Mouse (Mus musculus) midbrain, embryonic 13.5 days (tissue): Measurements from ENCODE around the gene R3hdml. TPM values are rescaled to one million over a fixed set of nuclear protein-coding genes. Genes with fewer than 3 reads are reported as not detected.

Experiments used
- ATAC-seq: fragments of 200-750 bp; cut with Nextera tagmentation; 2 replicates; pipeline ENCODE4 v1.8.0; 2017; ENCODE audit warnings: mild to moderate bottlenecking, moderate TSS enrichment, moderate library complexity
- H3K27ac ChIP-seq: fragments of 300-500 bp; sonication (generic); 2 replicates; pipeline ENCODE4 v1.5.1; 2015; ENCODE audit warnings: inconsistent platforms, mild to moderate bottlenecking, moderate library complexity
- H3K27me3 ChIP-seq: fragments of 300-500 bp; sonication (generic); 2 replicates; pipeline ENCODE4 v1.6.1; 2015; ENCODE audit warnings: mild to moderate bottlenecking, inconsistent platforms
- H3K36me3 ChIP-seq: fragments of 300-500 bp; sonication (generic); 2 replicates; pipeline ENCODE4 v1.6.1; 2015; ENCODE audit warnings: mild to moderate bottlenecking, inconsistent platforms
- H3K4me1 ChIP-seq: fragments of 300-500 bp; sonication (generic); replicated peaks from 2 replicates; pipeline ENCODE4 v1.6.1; 2015; ENCODE audit warnings: inconsistent platforms
- H3K4me2 ChIP-seq: fragments of 300-500 bp; sonication (generic); replicated peaks from 2 replicates; pipeline ENCODE4 v1.6.1; 2015; ENCODE audit warnings: moderate library complexity, mild to moderate bottlenecking, inconsistent platforms
- H3K4me3 ChIP-seq: fragments of 300-500 bp; sonication (generic); replicated peaks from 2 replicates; pipeline ENCODE4 v1.5.1; 2015; ENCODE audit warnings: mild to moderate bottlenecking, inconsistent platforms
- H3K9ac ChIP-seq: fragments of 300-500 bp; sonication (generic); replicated peaks from 2 replicates; pipeline ENCODE4 v1.6.1; 2015; ENCODE audit warnings: mild to moderate bottlenecking, inconsistent platforms
- H3K9me3 ChIP-seq: fragments of 300-500 bp; sonication (generic); 2 replicates; pipeline ENCODE4 v1.6.1; 2016; ENCODE audit warnings: mild to moderate bottlenecking, inconsistent platforms
- WGBS: fragments of 180-500 bp; shearing (Covaris S2); methylation state at CpG from one replicate; pipeline ENCODE4 v1.1.7; 2015; 5-methylcytosine and 5-hydroxymethylcytosine counted together
- polyA plus RNA-seq: library from polyadenylated mRNA; unstranded; fragments of >200 nt; fragmentation: Nextera tagmentation; extraction: Ambion mirVana; gene quantifications from 2 replicates; pipeline ENCODE4 v1.2.1, GENCODE M21; 2015

Gene R3hdml
- polyA plus RNA-seq, 1 experiment from 2014 or later, result not detected

GRCm38 (mm10) chr2:163542674-163543073, 50.6 kb downstream of the R3hdml start:
- no peak for ATAC-seq
- WGBS, result 90% methylated on average over 10 of the region's 10 CpGs
- no peak overlapping the region for H3K4me2 ChIP-seq

GRCm38 (mm10) chr2:163546623-163547318, 54.7 kb downstream of the R3hdml start:
- H3K4me1 ChIP-seq, result no peaks in the 10 kb centered on the region
- WGBS, result 83% methylated on average over 14 of the region's 14 CpGs
- no peak overlapping the region for H3K4me2 ChIP-seq
- H3K36me3 ChIP-seq, result no peaks in the 10 kb centered on the region
- no peak overlapping the region for H3K4me3 ChIP-seq
- no peak for ATAC-seq
- no peaks in the 10 kb centered on the region for H3K27me3 ChIP-seq
- H3K27ac ChIP-seq, result no peak overlapping the region
- no peak overlapping the region for H3K9ac ChIP-seq
- H3K9me3 ChIP-seq, result no peaks in the 10 kb centered on the region

More at GRCm38 (mm10) chr2:163542674-163543073, 50.6 kb downstream of the R3hdml start:
- H3K9ac ChIP-seq, result no peak overlapping the region
- no peaks in the 10 kb centered on the region for H3K27me3 ChIP-seq
- H3K27ac ChIP-seq, result no peak overlapping the region
- H3K4me1 ChIP-seq, result no peaks in the 10 kb centered on the region
- H3K9me3 ChIP-seq, result no peaks in the 10 kb centered on the region
- no peak overlapping the region for H3K4me3 ChIP-seq
- no peaks in the 10 kb centered on the region for H3K36me3 ChIP-seq

GRCm38 (mm10) chr2:163548822-163549221, 56.7 kb downstream of the R3hdml start:
- Histone ChIP-seq H3K9me3 (no peaks in the 10 kb centered on the region), H3K27ac (no peak overlapping the region), H3K9ac (no peak overlapping the region), H3K4me2 (no peak overlapping the region), H3K27me3 (no peaks in the 10 kb centered on the region), H3K36me3 (no peaks in the 10 kb centered on the region), H3K4me3 (no peak overlapping the region), H3K4me1 (no peaks in the 10 kb centered on the region)
- no peak for ATAC-seq
- WGBS, result 82% methylated on average over 6 of the region's 6 CpGs

- no peak overlapping the region for H3K27ac ChIP-seq
- H3K4me3 ChIP-seq, result no peak overlapping the region
- no peak overlapping the region for H3K9ac ChIP-seq
- no peaks in the 10 kb centered on the region for H3K9me3 ChIP-seq
- H3K4me2 ChIP-seq, result no peak overlapping the region
- no peaks in the 10 kb centered on the region for H3K4me1 ChIP-seq
- no peaks in the 10 kb centered on the region for H3K36me3 ChIP-seq
- 42% methylated on average over 6 of the region's 6 CpGs for WGBS
- no peak for ATAC-seq
- H3K27me3 ChIP-seq, result no peaks in the 10 kb centered on the region
These were observed 57.7 kb downstream of the R3hdml start for GRCm38 (mm10) chr2:163549786-163550185.

Other genes with a start within 250 kb of the R3hdml start
- gene Jph2, start 94.3 kb upstream of the R3hdml start, polyA plus RNA-seq, result 0.13 and 0.31 TPM in 2 replicates
- 77.3 and 79.4 TPM in 2 replicates for gene Oser1, start 67.6 kb upstream of the R3hdml start, polyA plus RNA-seq
- gene Gdap1l1, start 53.8 kb upstream of the R3hdml start, polyA plus RNA-seq, result 114 and 121 TPM in 2 replicates
- gene Fitm2, start 19.7 kb upstream of the R3hdml start, polyA plus RNA-seq, result 12.1 and 12.7 TPM in 2 replicates
- gene Hnf4a, start 14.5 kb downstream of the R3hdml start, polyA plus RNA-seq, result not detected in 2 replicates
- gene Ttpal, start 110.0 kb downstream of the R3hdml start, polyA plus RNA-seq, result 50.2 and 50.7 TPM in 2 replicates
- gene Serinc3, start 152.8 kb downstream of the R3hdml start, polyA plus RNA-seq, result 30.5 and 31.7 TPM in 2 replicates
- gene Pkig, start 166.1 kb downstream of the R3hdml start, polyA plus RNA-seq, result 124 and 126 TPM in 2 replicates